Mouse (Mus musculus) kidney, adult 11 months (tissue): ENCODE data around the gene Zfp213.
"Not testable (repeated sequence)": the region's sequence is repeated elsewhere in the genome, so short reads cannot be mapped to it uniquely, and the experiment has no call there.

Source experiments
- DNase-seq: peaks from one replicate; pipeline ENCODE4 v3.0.0; 2022

Zfp213 gene

GRCm38 (mm10) chr17:23563595-23564367 is at the start of gene Zfp213:
Zfp213 (minus strand) TSS chr17:23564238.
- DNase-seq, result peak; percentile 94

GRCm38 (mm10) chr17:23610361-23610800 is 46.3 kb upstream of the Zfp213 start:
- DNase-seq, result peak; percentile 32

- DNase-seq, result no peak
Observed at GRCm38 (mm10) chr17:23609612-23610011, 45.6 kb upstream of the Zfp213 start.

GRCm38 (mm10) chr17:23605220-23605619 is 41.2 kb upstream of the Zfp213 start:
- DNase-seq, result no peak

- no peak for DNase-seq
Observed at GRCm38 (mm10) chr17:23604394-23604793, 40.4 kb upstream of the Zfp213 start.

GRCm38 (mm10) chr17:23603542-23603941 is 39.5 kb upstream of the Zfp213 start:
- DNase-seq, result no peak

GRCm38 (mm10) chr17:23603077-23603476 is 39.0 kb upstream of the Zfp213 start:
- DNase-seq, result no peak

- DNase-seq, result no peak
Observed at GRCm38 (mm10) chr17:23601836-23602585, 38.0 kb upstream of the Zfp213 start.

GRCm38 (mm10) chr17:23600641-23601622 is 36.9 kb upstream of the Zfp213 start, which contains the start of gene Zscan10:
Zscan10 (plus strand) TSS chr17:23600856.
- DNase-seq, result no peak

- no peak for DNase-seq
Observed at GRCm38 (mm10) chr17:23599605-23600063, 35.6 kb upstream of the Zfp213 start.

- DNase-seq, result peak; percentile 93
Observed at GRCm38 (mm10) chr17:23598582-23599552, 34.8 kb upstream of the Zfp213 start, which contains the start of gene Zfp13. Zfp13 (minus strand) TSS chr17:23599487.

- DNase-seq, result not testable (repeated sequence)
Observed at GRCm38 (mm10) chr17:23595139-23595538, 31.1 kb upstream of the Zfp213 start.

- no peak for DNase-seq
Observed at GRCm38 (mm10) chr17:23592926-23593300, 28.9 kb upstream of the Zfp213 start.

- peak; percentile 97 for DNase-seq
Observed at GRCm38 (mm10) chr17:23592208-23592925, 28.3 kb upstream of the Zfp213 start.

GRCm38 (mm10) chr17:23587253-23587652 is 23.2 kb upstream of the Zfp213 start:
- no peak for DNase-seq

GRCm38 (mm10) chr17:23585721-23586491 is 21.9 kb upstream of the Zfp213 start:
- DNase-seq, result peak; percentile 31

- no peak for DNase-seq
Observed at GRCm38 (mm10) chr17:23584786-23585185, 20.7 kb upstream of the Zfp213 start.

GRCm38 (mm10) chr17:23575951-23576552 is 12.0 kb upstream of the Zfp213 start:
- DNase-seq, result no peak

- no peak for DNase-seq
Observed at GRCm38 (mm10) chr17:23574130-23574529, 10.1 kb upstream of the Zfp213 start.
